Mouse (Mus musculus): ENCODE data around the gene Lrrc3c. TPM values are rescaled to one million over a fixed set of nuclear protein-coding genes. Genes with fewer than 3 reads are reported as not detected.

The Lrrc3c gene
- polyA plus RNA-seq, 1 experiment from 2014 or later = not detected

GRCm38 (mm10) chr11:98583265-98583552, 14.9 kb upstream of the Lrrc3c start:
- Histone ChIP-seq H3K36me3 (ENCODE audit: control insufficient read depth, insufficient read depth, low read length) (peaks cover 34% of the 10 kb centered on the region), H3K27ac (replicated peaks; ENCODE audit: low read depth, low read length) (no peak overlapping the region), H3K4me2 (ENCODE audit: low read length) (no peak overlapping the region), H3K27me3 (ENCODE audit: control insufficient read depth, insufficient read depth, low read length) (no peaks in the 10 kb centered on the region), H3K9ac (replicated peaks; ENCODE audit: low read length) (no peak overlapping the region), H3K9me3 (ENCODE audit: control insufficient read depth, low read length) (no peaks in the 10 kb centered on the region), H3K4me1 (ENCODE audit: control insufficient read depth, insufficient read depth, low read length) (peaks cover 23% of the 10 kb centered on the region), H3K4me3 (replicated peaks; ENCODE audit: low read depth, low read length) (no peak overlapping the region)
- no peak for DNase-seq
- no peak for ATAC-seq (ENCODE audit: low FRiP score, low TSS enrichment)
- WGBS = 91% methylated on average over 3 of the region's 3 CpGs

- Histone ChIP-seq H3K4me3 (replicated peaks; ENCODE audit: low read depth, low read length) (no peak overlapping the region), H3K4me2 (ENCODE audit: low read length) (no peak overlapping the region), H3K9me3 (ENCODE audit: control insufficient read depth, low read length) (no peaks in the 10 kb centered on the region), H3K36me3 (ENCODE audit: control insufficient read depth, insufficient read depth, low read length) (peaks cover 34% of the 10 kb centered on the region), H3K27ac (replicated peaks; ENCODE audit: low read depth, low read length) (no peak overlapping the region), H3K4me1 (ENCODE audit: control insufficient read depth, insufficient read depth, low read length) (peaks cover 26% of the 10 kb centered on the region), H3K27me3 (ENCODE audit: control insufficient read depth, insufficient read depth, low read length) (no peaks in the 10 kb centered on the region), H3K9ac (replicated peaks; ENCODE audit: low read length) (no peak overlapping the region)
- no peak for ATAC-seq (ENCODE audit: low FRiP score, low TSS enrichment)
- 47% methylated on average over 3 of the region's 3 CpGs for WGBS
- DNase-seq = no peak
Observed at GRCm38 (mm10) chr11:98583571-98583970, 14.5 kb upstream of the Lrrc3c start.

- no peak overlapping the region for H3K4me2 ChIP-seq (ENCODE audit: low read length)
- H3K9ac ChIP-seq (replicated peaks; ENCODE audit: low read length) = no peak overlapping the region
- ATAC-seq (ENCODE audit: low FRiP score, low TSS enrichment) = no peak
Observed at GRCm38 (mm10) chr11:98584146-98584545, 13.9 kb upstream of the Lrrc3c start.

GRCm38 (mm10) chr11:98584629-98585177, 13.4 kb upstream of the Lrrc3c start:
- ATAC-seq (ENCODE audit: low FRiP score, low TSS enrichment) = no peak

More at GRCm38 (mm10) chr11:98584146-98584545, 13.9 kb upstream of the Lrrc3c start:
- no peak for DNase-seq
- Histone ChIP-seq H3K9me3 (ENCODE audit: control insufficient read depth, low read length) (no peaks in the 10 kb centered on the region), H3K27me3 (ENCODE audit: control insufficient read depth, insufficient read depth, low read length) (no peaks in the 10 kb centered on the region), H3K4me3 (replicated peaks; ENCODE audit: low read depth, low read length) (no peak overlapping the region), H3K27ac (replicated peaks; ENCODE audit: low read depth, low read length) (no peak overlapping the region), H3K36me3 (ENCODE audit: control insufficient read depth, insufficient read depth, low read length) (peaks cover 34% of the 10 kb centered on the region), H3K4me1 (ENCODE audit: control insufficient read depth, insufficient read depth, low read length) (peaks cover 27% of the 10 kb centered on the region)
- WGBS = 86% methylated on average over 1 of the region's 1 CpGs

GRCm38 (mm10) chr11:98586087-98586891, 11.8 kb upstream of the Lrrc3c start:
- Histone ChIP-seq H3K4me3 (replicated peaks; ENCODE audit: low read depth, low read length) (peak overlapping the region; percentile 92), H3K4me2 (ENCODE audit: low read length) (peak overlapping the region; percentile 85), H3K36me3 (ENCODE audit: control insufficient read depth, insufficient read depth, low read length) (peaks cover 24% of the 10 kb centered on the region), H3K4me1 (ENCODE audit: control insufficient read depth, insufficient read depth, low read length) (peaks cover 27% of the 10 kb centered on the region), H3K9me3 (ENCODE audit: control insufficient read depth, low read length) (no peaks in the 10 kb centered on the region), H3K27ac (replicated peaks; ENCODE audit: low read depth, low read length) (peak overlapping the region; percentile 88), H3K27me3 (ENCODE audit: control insufficient read depth, insufficient read depth, low read length) (no peaks in the 10 kb centered on the region), H3K9ac (replicated peaks; ENCODE audit: low read length) (peak overlapping the region; percentile 84)
- peak; percentile 27 for DNase-seq
- WGBS = under 1% methylated on average over 22 of the region's 22 CpGs
- peak; percentile 54; the same call in 1 of the 2 replicates for ATAC-seq (ENCODE audit: low FRiP score, low TSS enrichment)

More at GRCm38 (mm10) chr11:98584629-98585177, 13.4 kb upstream of the Lrrc3c start:
- Histone ChIP-seq H3K4me1 (ENCODE audit: control insufficient read depth, insufficient read depth, low read length) (peaks cover 27% of the 10 kb centered on the region), H3K27me3 (ENCODE audit: control insufficient read depth, insufficient read depth, low read length) (no peaks in the 10 kb centered on the region), H3K4me2 (ENCODE audit: low read length) (no peak overlapping the region), H3K9ac (replicated peaks; ENCODE audit: low read length) (no peak overlapping the region), H3K4me3 (replicated peaks; ENCODE audit: low read depth, low read length) (no peak overlapping the region), H3K27ac (replicated peaks; ENCODE audit: low read depth, low read length) (no peak overlapping the region), H3K36me3 (ENCODE audit: control insufficient read depth, insufficient read depth, low read length) (peaks cover 34% of the 10 kb centered on the region), H3K9me3 (ENCODE audit: control insufficient read depth, low read length) (no peaks in the 10 kb centered on the region)
- 97% methylated on average over 6 of the region's 6 CpGs for WGBS
- DNase-seq = no peak

- peak; percentile 100 for DNase-seq
- peak within 1 kb of the TSS; percentile 88 for H3K27ac ChIP-seq (replicated peaks; ENCODE audit: low read depth, low read length)
- WGBS = under 1% methylated on average over 49 of the region's 49 CpGs
- peaks cover 27% of the 10 kb centered on the region for H3K4me1 ChIP-seq (ENCODE audit: control insufficient read depth, insufficient read depth, low read length)
- peak within 1 kb of the TSS; percentile 85 for H3K4me2 ChIP-seq (ENCODE audit: low read length)
- H3K36me3 ChIP-seq (ENCODE audit: control insufficient read depth, insufficient read depth, low read length) = peaks cover 17% of the 10 kb centered on the region
- no peaks in the 10 kb centered on the region for H3K27me3 ChIP-seq (ENCODE audit: control insufficient read depth, insufficient read depth, low read length)
- peak within 1 kb of the TSS; percentile 84 for H3K9ac ChIP-seq (replicated peaks; ENCODE audit: low read length)
- peak; percentile 95 for ATAC-seq (ENCODE audit: low FRiP score, low TSS enrichment)
- peak within 1 kb of the TSS; percentile 92 for H3K4me3 ChIP-seq (replicated peaks; ENCODE audit: low read depth, low read length)
- H3K9me3 ChIP-seq (ENCODE audit: control insufficient read depth, low read length) = no peaks in the 10 kb centered on the region
Observed at GRCm38 (mm10) chr11:98586892-98587563, 11.1 kb upstream of the Lrrc3c start, which contains the start of gene Ormdl3. TSS of gene Ormdl3 (minus strand) at chr11:98587368.

GRCm38 (mm10) chr11:98587684-98588546, 10.2 kb upstream of the Lrrc3c start:
- peak overlapping the region; percentile 85 for H3K4me2 ChIP-seq (ENCODE audit: low read length)
- 0 out of 2 replicates have a peak, but pooled peaks have one; percentile 10 for ATAC-seq (ENCODE audit: low FRiP score, low TSS enrichment)
- WGBS = 5% methylated on average over 20 of the region's 20 CpGs

GRCm38 (mm10) chr11:98588833-98589281, 9.2 kb upstream of the Lrrc3c start:
- Histone ChIP-seq H3K9ac (replicated peaks; ENCODE audit: low read length) (no peak overlapping the region), H3K27me3 (ENCODE audit: control insufficient read depth, insufficient read depth, low read length) (no peaks in the 10 kb centered on the region), H3K27ac (replicated peaks; ENCODE audit: low read depth, low read length) (no peak overlapping the region), H3K4me3 (replicated peaks; ENCODE audit: low read depth, low read length) (no peak overlapping the region), H3K36me3 (ENCODE audit: control insufficient read depth, insufficient read depth, low read length) (no peaks in the 10 kb centered on the region), H3K4me2 (ENCODE audit: low read length) (no peak overlapping the region), H3K9me3 (ENCODE audit: control insufficient read depth, low read length) (no peaks in the 10 kb centered on the region), H3K4me1 (ENCODE audit: control insufficient read depth, insufficient read depth, low read length) (peaks cover 27% of the 10 kb centered on the region)
- DNase-seq (peak; percentile 14), ATAC-seq (ENCODE audit: low FRiP score, low TSS enrichment) (no peak)
- 69% methylated on average over 6 of the region's 6 CpGs for WGBS

More at GRCm38 (mm10) chr11:98587684-98588546, 10.2 kb upstream of the Lrrc3c start:
- H3K4me1 ChIP-seq (ENCODE audit: control insufficient read depth, insufficient read depth, low read length) = peaks cover 27% of the 10 kb centered on the region
- peak overlapping the region; percentile 47 for H3K9ac ChIP-seq (replicated peaks; ENCODE audit: low read length)
- peak overlapping the region; percentile 92 for H3K4me3 ChIP-seq (replicated peaks; ENCODE audit: low read depth, low read length)
- H3K9me3 ChIP-seq (ENCODE audit: control insufficient read depth, low read length) = no peaks in the 10 kb centered on the region
- no peaks in the 10 kb centered on the region for H3K27me3 ChIP-seq (ENCODE audit: control insufficient read depth, insufficient read depth, low read length)
- H3K27ac ChIP-seq (replicated peaks; ENCODE audit: low read depth, low read length) = peak overlapping the region; percentile 88
- DNase-seq = peak; percentile 74
- H3K36me3 ChIP-seq (ENCODE audit: control insufficient read depth, insufficient read depth, low read length) = peaks cover 8% of the 10 kb centered on the region

Measured in midbrain, embryonic 14.5 days (tissue).